Mouse (Mus musculus) lung, embryonic 16.5 days (tissue): ENCODE results near the gene Edem3. TPM values are rescaled to one million over a fixed set of nuclear protein-coding genes. Genes with fewer than 3 reads are reported as not detected.

Source experiments
- ATAC-seq: fragments of 200-750 bp; cut with Nextera tagmentation; 2 replicates; pipeline ENCODE4 v1.8.0; 2017; ENCODE audit warnings: low read depth, mild to moderate bottlenecking, moderate library complexity
- H3K27ac ChIP-seq: fragments of 300-500 bp; sonication (generic); 2 replicates; pipeline ENCODE4 v1.5.1; 2014; ENCODE audit warnings: mild to moderate bottlenecking, control low read depth, low read length
- H3K27me3 ChIP-seq: fragments of 300-500 bp; sonication (generic); 2 replicates; pipeline ENCODE4 v1.6.1; 2014; ENCODE audit warnings: low read depth, low read length, mixed read lengths; ENCODE audit not compliant: control insufficient read depth, insufficient read depth
- H3K36me3 ChIP-seq: fragments of 300-500 bp; sonication (generic); 2 replicates; pipeline ENCODE4 v1.6.1; 2014; ENCODE audit warnings: low read length; ENCODE audit not compliant: control insufficient read depth, insufficient read depth
- H3K4me1 ChIP-seq: fragments of 300-500 bp; sonication (generic); replicated peaks from 2 replicates; pipeline ENCODE4 v1.6.1; 2014; ENCODE audit warnings: low read length, mixed read lengths; ENCODE audit not compliant: control insufficient read depth, insufficient read depth
- H3K4me2 ChIP-seq: fragments of 300-500 bp; sonication (generic); 2 replicates; pipeline ENCODE4 v1.6.1; 2014; ENCODE audit warnings: low read depth, low read length, control low read depth
- H3K4me3 ChIP-seq: fragments of 300-500 bp; sonication (generic); 2 replicates; pipeline ENCODE4 v1.5.1; 2014; ENCODE audit warnings: mild to moderate bottlenecking, low read length, control low read depth
- H3K9ac ChIP-seq: fragments of 300-500 bp; sonication (generic); 2 replicates; pipeline ENCODE4 v1.6.1; 2014; ENCODE audit warnings: low read length, control low read depth
- H3K9me3 ChIP-seq: fragments of 300-500 bp; sonication (generic); 2 replicates; pipeline ENCODE4 v1.6.1; 2016; ENCODE audit warnings: low read length; ENCODE audit not compliant: control insufficient read depth
- WGBS: fragments of 180-500 bp; shearing (Covaris S2); extraction: QIAGEN DNeasy Blood & Tissue Kit; methylation state at CpG from one replicate; pipeline ENCODE4 v1.1.7; 2014; 5-methylcytosine and 5-hydroxymethylcytosine counted together
- polyA plus RNA-seq: library from polyadenylated mRNA; unstranded; fragments of >200 nt; fragmentation: Nextera tagmentation; extraction: Ambion mirVana; gene quantifications from 2 replicates; pipeline ENCODE4 v1.2.1, GENCODE M21; 2015

Gene Edem3
- polyA plus RNA-seq, 1 experiment from 2014 or later: 17.7 TPM

- Histone ChIP-seq H3K36me3 (no peaks in the 10 kb centered on the region), H3K4me2 (no peak overlapping the region), H3K27ac (no peak overlapping the region), H3K4me1 (peaks cover 12% of the 10 kb centered on the region), H3K27me3 (no peaks in the 10 kb centered on the region), H3K4me3 (no peak overlapping the region), H3K9me3 (no peaks in the 10 kb centered on the region), H3K9ac (no peak overlapping the region)
- no peak for ATAC-seq
- 79% methylated on average over 11 of the region's 11 CpGs for WGBS
Observed at GRCm38 (mm10) chr1:151716024-151716710, 39.0 kb upstream of the Edem3 start.

- Histone ChIP-seq H3K9me3 (no peaks in the 10 kb centered on the region), H3K9ac (no peak overlapping the region), H3K27me3 (no peaks in the 10 kb centered on the region), H3K27ac (no peak overlapping the region), H3K4me1 (peaks cover 19% of the 10 kb centered on the region), H3K4me3 (no peak overlapping the region), H3K36me3 (no peaks in the 10 kb centered on the region), H3K4me2 (no peak overlapping the region)
- 86% methylated on average over 5 of the region's 5 CpGs for WGBS
- no peak for ATAC-seq
Observed at GRCm38 (mm10) chr1:151717624-151718023, 37.5 kb upstream of the Edem3 start.

GRCm38 (mm10) chr1:151718575-151718974, 36.6 kb upstream of the Edem3 start:
- no peaks in the 10 kb centered on the region for H3K9me3 ChIP-seq
- H3K9ac ChIP-seq: no peak overlapping the region
- H3K4me2 ChIP-seq: no peak overlapping the region
- no peaks in the 10 kb centered on the region for H3K36me3 ChIP-seq
- no peak overlapping the region for H3K27ac ChIP-seq
- 69% methylated on average over 8 of the region's 8 CpGs for WGBS
- ATAC-seq: no peak
- H3K27me3 ChIP-seq: no peaks in the 10 kb centered on the region
- no peak overlapping the region for H3K4me3 ChIP-seq
- H3K4me1 ChIP-seq: peaks cover 19% of the 10 kb centered on the region

GRCm38 (mm10) chr1:151719911-151720310, 35.3 kb upstream of the Edem3 start:
- H3K9me3 ChIP-seq: no peaks in the 10 kb centered on the region
- no peak overlapping the region for H3K27ac ChIP-seq
- H3K4me3 ChIP-seq: no peak overlapping the region
- peaks cover 19% of the 10 kb centered on the region for H3K4me1 ChIP-seq
- no peaks in the 10 kb centered on the region for H3K27me3 ChIP-seq
- no peak for ATAC-seq
- H3K9ac ChIP-seq: no peak overlapping the region
- no peak overlapping the region for H3K4me2 ChIP-seq
- 57% methylated on average over 5 of the region's 5 CpGs for WGBS
- no peaks in the 10 kb centered on the region for H3K36me3 ChIP-seq

GRCm38 (mm10) chr1:151720566-151720965, 34.6 kb upstream of the Edem3 start:
- H3K27me3 ChIP-seq: no peaks in the 10 kb centered on the region
- H3K4me2 ChIP-seq: no peak overlapping the region
- H3K27ac ChIP-seq: peak overlapping the region; percentile 43; the same call in 1 of the 2 replicates
- no peak overlapping the region for H3K4me3 ChIP-seq
- 42% methylated on average over 2 of the region's 2 CpGs for WGBS
- no peak overlapping the region for H3K9ac ChIP-seq
- no peaks in the 10 kb centered on the region for H3K9me3 ChIP-seq
- no peaks in the 10 kb centered on the region for H3K36me3 ChIP-seq
- no peak for ATAC-seq
- H3K4me1 ChIP-seq: peaks cover 19% of the 10 kb centered on the region

- Histone ChIP-seq H3K27me3 (no peaks in the 10 kb centered on the region), H3K9ac (no peak overlapping the region), H3K4me1 (peaks cover 19% of the 10 kb centered on the region), H3K4me3 (no peak overlapping the region), H3K36me3 (no peaks in the 10 kb centered on the region), H3K4me2 (no peak overlapping the region), H3K9me3 (no peaks in the 10 kb centered on the region), H3K27ac (no peak overlapping the region)
- ATAC-seq: peak; percentile 53
- 32% methylated on average over 10 of the region's 10 CpGs for WGBS
Observed at GRCm38 (mm10) chr1:151721357-151721983, 33.7 kb upstream of the Edem3 start.

- WGBS: 62% methylated on average over 4 of the region's 4 CpGs
- Histone ChIP-seq H3K36me3 (no peaks in the 10 kb centered on the region), H3K27ac (no peak overlapping the region), H3K9me3 (no peaks in the 10 kb centered on the region), H3K4me2 (no peak overlapping the region), H3K4me1 (peaks cover 22% of the 10 kb centered on the region), H3K9ac (no peak overlapping the region), H3K27me3 (no peaks in the 10 kb centered on the region), H3K4me3 (no peak overlapping the region)
- no peak for ATAC-seq
Observed at GRCm38 (mm10) chr1:151723771-151724170, 31.4 kb upstream of the Edem3 start.

- no peak for ATAC-seq
- WGBS: 52% methylated on average over 2 of the region's 2 CpGs
Observed at GRCm38 (mm10) chr1:151725590-151725989, 29.6 kb upstream of the Edem3 start.

GRCm38 (mm10) chr1:151726358-151726757, 28.8 kb upstream of the Edem3 start:
- no peak overlapping the region for H3K4me3 ChIP-seq
- no peak overlapping the region for H3K9ac ChIP-seq
- H3K9me3 ChIP-seq: no peaks in the 10 kb centered on the region
- peaks cover 8% of the 10 kb centered on the region; the same call in 1 of the 2 replicates for H3K4me1 ChIP-seq
- H3K27me3 ChIP-seq: no peaks in the 10 kb centered on the region
- H3K27ac ChIP-seq: no peak overlapping the region
- ATAC-seq: no peak
- 84% methylated on average over 6 of the region's 6 CpGs for whole genome bisulfite sequencing
- H3K4me2 ChIP-seq: no peak overlapping the region
- H3K36me3 ChIP-seq: no peaks in the 10 kb centered on the region

More at GRCm38 (mm10) chr1:151725590-151725989, 29.6 kb upstream of the Edem3 start:
- H3K27me3 ChIP-seq: no peaks in the 10 kb centered on the region
- no peaks in the 10 kb centered on the region for H3K9me3 ChIP-seq
- H3K27ac ChIP-seq: no peak overlapping the region
- H3K4me2 ChIP-seq: no peak overlapping the region
- H3K9ac ChIP-seq: no peak overlapping the region
- no peak overlapping the region for H3K4me3 ChIP-seq
- peaks cover 15% of the 10 kb centered on the region for H3K4me1 ChIP-seq
- H3K36me3 ChIP-seq: no peaks in the 10 kb centered on the region
